Mouse (Mus musculus): ENCODE data around the gene Ackr3. TPM values are rescaled to one million over a fixed set of nuclear protein-coding genes. Genes with fewer than 3 reads are reported as not detected.

Gene Ackr3
- polyA plus RNA-seq, 1 experiment from 2014 or later: 16.7 TPM

DNA sequence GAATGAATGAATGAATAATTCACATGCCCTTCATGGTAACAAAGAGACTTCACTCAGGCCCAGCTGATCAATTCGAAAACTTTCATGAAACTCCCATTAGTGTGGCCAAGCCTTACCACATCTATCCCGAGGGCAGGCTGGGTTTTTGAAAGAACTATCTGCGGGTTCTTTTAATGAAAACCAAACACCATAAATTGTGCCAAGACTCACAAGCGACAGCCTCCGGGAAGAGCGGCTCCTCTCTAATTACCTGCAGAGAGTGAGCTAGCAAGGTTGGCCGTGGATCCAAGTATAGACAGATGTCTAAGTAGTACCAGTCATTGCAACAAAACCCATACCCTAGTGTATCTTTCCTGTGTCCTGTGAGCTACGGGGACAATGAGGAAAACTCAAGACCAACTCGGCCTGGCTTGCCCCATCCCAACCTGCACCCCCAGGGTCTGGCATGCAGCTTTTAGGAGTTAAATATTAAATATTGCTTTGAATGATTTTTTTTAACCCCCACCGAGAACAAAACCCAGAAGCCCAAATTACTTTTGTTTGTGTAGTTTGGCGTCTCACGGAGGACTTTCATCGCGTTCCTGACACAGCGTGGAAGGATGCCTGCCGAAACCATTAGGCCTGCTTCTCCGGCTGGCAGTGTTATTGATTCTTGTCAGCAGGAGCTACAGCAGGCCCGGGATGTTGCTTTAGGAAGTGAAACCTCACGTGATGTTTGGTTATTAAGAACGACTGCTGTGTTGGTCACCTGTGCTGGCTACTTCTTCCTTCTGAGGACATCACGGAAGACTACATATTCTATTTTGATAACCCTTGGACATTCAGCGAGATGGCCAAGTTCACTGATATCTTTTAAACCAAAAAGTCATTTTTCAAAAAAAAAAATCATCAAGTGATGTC, 28.1 kb downstream of the Ackr3 start:
- Histone ChIP-seq H3K9me3 (no peaks in the 10 kb centered on the region), H3K4me3 (no peak overlapping the region), H3K4me1 (replicated peaks) (peaks cover 78% of the 10 kb centered on the region), H3K9ac (0 out of 2 replicates have a peak overlapping the region, but pooled peaks have one; percentile 9), H3K4me2 (no peak overlapping the region), H3K27me3 (no peaks in the 10 kb centered on the region), H3K27ac (replicated peaks) (no peak overlapping the region), H3K36me3 (no peaks in the 10 kb centered on the region)
- ATAC-seq (ENCODE audit: low read depth): no peak
- 67% methylated on average over 22 of the region's 22 CpGs for WGBS

GRCm38 (mm10) chr1:90232491-90232885, 28.7 kb downstream of the Ackr3 start:
- Histone ChIP-seq H3K4me1 (replicated peaks) (peaks cover 71% of the 10 kb centered on the region), H3K4me2 (no peak overlapping the region), H3K27me3 (no peaks in the 10 kb centered on the region), H3K27ac (replicated peaks) (no peak overlapping the region), H3K9me3 (no peaks in the 10 kb centered on the region), H3K9ac (no peak overlapping the region), H3K4me3 (no peak overlapping the region), H3K36me3 (no peaks in the 10 kb centered on the region)
- no peak for ATAC-seq (ENCODE audit: low read depth)

DNA sequence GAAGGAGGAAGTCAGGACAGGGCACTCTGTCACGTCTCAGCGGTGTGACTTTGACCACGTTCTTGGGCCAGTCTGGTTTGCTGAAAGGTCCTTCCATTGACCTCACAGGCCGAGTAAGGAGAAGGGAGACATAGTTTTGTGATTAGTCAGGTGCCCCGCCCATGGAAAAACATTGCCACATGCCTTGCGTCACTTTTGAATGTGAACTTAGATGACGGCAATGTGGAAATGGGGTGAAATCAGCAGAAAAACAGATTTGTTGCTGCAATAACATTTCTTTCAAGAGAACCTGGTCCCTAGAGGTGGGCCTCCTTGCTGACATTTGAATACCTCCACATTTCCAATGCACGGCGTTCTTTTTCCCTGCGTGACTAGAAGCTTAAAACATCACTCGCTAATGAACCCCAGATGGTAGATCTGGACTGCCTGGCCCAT, 30.9 kb downstream of the Ackr3 start:
- WGBS: 78% methylated on average over 11 of the region's 11 CpGs
- Histone ChIP-seq H3K4me2 (no peak overlapping the region), H3K9ac (no peak overlapping the region), H3K9me3 (no peaks in the 10 kb centered on the region), H3K4me3 (no peak overlapping the region), H3K36me3 (no peaks in the 10 kb centered on the region), H3K4me1 (replicated peaks) (peaks cover 50% of the 10 kb centered on the region), H3K27me3 (no peaks in the 10 kb centered on the region), H3K27ac (replicated peaks) (no peak overlapping the region)
- ATAC-seq (ENCODE audit: low read depth): no peak

DNA sequence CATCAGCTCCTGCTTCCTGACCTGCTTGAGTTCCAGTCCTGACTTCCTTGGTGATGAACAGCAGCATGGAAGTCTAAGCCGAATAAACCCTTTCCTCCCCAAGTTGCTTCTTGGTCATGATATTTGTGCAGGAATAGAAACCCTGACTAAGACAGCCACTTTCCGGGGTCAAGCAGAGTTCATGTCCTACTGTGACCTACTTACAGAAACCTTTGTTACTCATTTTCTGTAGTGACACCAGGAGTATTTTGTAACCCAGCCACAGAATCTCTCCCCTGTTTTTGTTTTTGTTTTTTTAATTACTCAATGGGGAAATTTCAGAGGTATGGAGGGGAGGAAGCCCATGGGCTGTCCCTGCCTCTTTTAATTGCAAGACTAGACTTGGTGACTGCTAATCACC, 32.9 kb downstream of the Ackr3 start:
- H3K4me3 ChIP-seq: no peak overlapping the region
- no peak for ATAC-seq (ENCODE audit: low read depth)

DNA sequence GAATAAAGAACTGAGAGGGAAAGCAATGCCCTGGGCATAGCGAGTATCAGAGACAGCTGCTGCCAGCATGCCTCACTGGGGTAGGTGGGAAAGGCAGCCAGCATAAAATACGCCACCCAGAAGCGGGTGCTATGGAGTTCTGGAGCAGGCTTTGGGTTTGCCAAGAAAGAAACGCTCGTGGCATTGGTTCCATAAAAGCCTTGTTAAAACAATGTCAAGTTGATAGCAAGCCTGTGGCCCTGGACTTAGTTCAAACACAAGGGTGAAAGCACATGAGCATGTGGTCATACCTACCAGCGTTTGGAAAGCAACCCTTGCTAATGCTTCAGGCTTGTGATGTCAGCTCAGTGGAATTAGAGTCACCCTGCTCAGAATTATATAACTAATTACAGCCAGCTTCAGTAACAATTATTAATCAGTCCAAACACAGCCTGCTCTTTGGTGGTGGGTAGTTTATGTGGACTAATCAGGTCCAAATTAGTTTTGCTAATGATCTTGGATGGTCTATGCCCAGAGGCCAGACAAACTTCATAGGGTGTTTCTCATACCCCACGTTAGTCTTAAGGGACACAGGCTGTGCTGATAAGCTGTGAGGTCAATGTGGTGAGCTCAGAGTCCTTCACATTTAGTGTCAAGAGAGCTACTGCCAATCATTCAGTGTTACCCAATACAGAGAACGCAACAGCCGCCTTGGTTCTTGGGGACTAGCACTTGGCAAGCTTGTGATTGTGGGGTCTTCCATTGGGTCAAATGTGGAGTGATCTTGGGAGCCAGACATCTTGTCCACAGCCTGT, 34.5 kb downstream of the Ackr3 start:
- no peaks in the 10 kb centered on the region for H3K9me3 ChIP-seq
- no peak overlapping the region for H3K4me3 ChIP-seq
- H3K36me3 ChIP-seq: no peaks in the 10 kb centered on the region
- no peaks in the 10 kb centered on the region for H3K27me3 ChIP-seq
- H3K4me1 ChIP-seq (replicated peaks): peaks cover 17% of the 10 kb centered on the region
- 88% methylated on average over 9 of the region's 9 CpGs for WGBS
- H3K4me2 ChIP-seq: no peak overlapping the region
- ATAC-seq (ENCODE audit: low read depth): no peak
- no peak overlapping the region for H3K9ac ChIP-seq
- H3K27ac ChIP-seq (replicated peaks): no peak overlapping the region

More for the DNA sequence above, 32.9 kb downstream of the Ackr3 start:
- H3K27me3 ChIP-seq: no peaks in the 10 kb centered on the region
- peaks cover 34% of the 10 kb centered on the region for H3K4me1 ChIP-seq (replicated peaks)
- no peaks in the 10 kb centered on the region for H3K9me3 ChIP-seq
- H3K27ac ChIP-seq (replicated peaks): no peak overlapping the region
- no peak overlapping the region for H3K4me2 ChIP-seq
- H3K9ac ChIP-seq: no peak overlapping the region
- H3K36me3 ChIP-seq: no peaks in the 10 kb centered on the region
- WGBS: 86% methylated on average over 2 of the region's 2 CpGs

DNA sequence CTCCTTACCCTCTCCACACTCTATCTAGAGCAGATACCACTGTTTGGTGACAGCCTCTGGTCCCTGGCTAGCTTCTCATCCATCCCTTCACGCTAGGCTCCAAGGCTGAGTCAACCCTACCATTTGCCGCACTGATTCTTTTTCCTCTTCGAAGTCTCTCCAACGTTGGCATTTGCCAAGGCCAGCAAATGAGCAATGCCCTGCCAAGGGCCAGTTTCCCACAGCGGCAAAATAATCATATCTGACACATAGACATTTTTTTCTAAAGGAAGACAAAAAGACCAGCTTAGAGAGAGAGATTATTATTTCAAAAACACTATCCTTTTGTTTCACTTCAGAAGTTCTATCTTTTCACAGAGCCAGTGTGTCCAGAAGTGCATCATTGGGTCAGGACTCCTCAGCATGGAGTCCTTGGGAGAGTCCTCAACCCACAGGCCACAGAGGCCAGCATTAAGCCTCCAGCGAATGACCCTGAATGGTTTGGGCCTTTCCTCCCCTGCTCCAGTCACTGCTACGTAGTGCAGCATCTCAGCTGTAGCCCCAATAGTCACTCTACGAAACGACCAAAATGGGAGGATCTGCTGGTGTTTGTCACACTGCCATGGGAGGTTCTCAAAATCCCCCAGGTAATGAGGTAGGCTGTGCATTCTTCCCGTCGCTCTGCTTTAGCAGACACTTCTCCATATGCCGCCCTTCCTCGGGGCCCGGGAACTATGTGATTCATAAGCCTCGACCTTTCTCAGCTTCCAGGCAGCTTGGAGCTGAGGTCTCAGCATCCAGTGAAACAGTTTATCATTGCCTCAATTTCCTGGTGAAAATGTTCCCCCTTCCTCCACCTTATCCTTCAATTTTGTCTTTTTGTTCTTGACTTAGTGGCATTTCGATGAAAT, 35.8 kb downstream of the Ackr3 start:
- ATAC-seq (ENCODE audit: low read depth): no peak
- Histone ChIP-seq H3K4me1 (replicated peaks) (peaks cover 6% of the 10 kb centered on the region; the same call in 1 of the 2 replicates), H3K4me2 (no peak overlapping the region), H3K27ac (replicated peaks) (no peak overlapping the region), H3K27me3 (no peaks in the 10 kb centered on the region), H3K4me3 (no peak overlapping the region), H3K9me3 (no peaks in the 10 kb centered on the region), H3K36me3 (no peaks in the 10 kb centered on the region), H3K9ac (no peak overlapping the region)
- WGBS: 88% methylated on average over 16 of the region's 16 CpGs

- ATAC-seq (ENCODE audit: low read depth): no peak
- no peaks in the 10 kb centered on the region for H3K36me3 ChIP-seq
- no peak overlapping the region for H3K27ac ChIP-seq (replicated peaks)
- 0 out of 2 replicates have a peak, but pooled peaks cover under 1% of the 10 kb centered on the region for H3K4me1 ChIP-seq (replicated peaks)
- H3K9ac ChIP-seq: no peak overlapping the region
- no peak overlapping the region for H3K4me2 ChIP-seq
- H3K27me3 ChIP-seq: no peaks in the 10 kb centered on the region
- H3K9me3 ChIP-seq: no peaks in the 10 kb centered on the region
- WGBS: 94% methylated on average over 4 of the region's 4 CpGs
- no peak overlapping the region for H3K4me3 ChIP-seq
Measured at GRCm38 (mm10) chr1:90240287-90240686, 36.5 kb downstream of the Ackr3 start.

DNA sequence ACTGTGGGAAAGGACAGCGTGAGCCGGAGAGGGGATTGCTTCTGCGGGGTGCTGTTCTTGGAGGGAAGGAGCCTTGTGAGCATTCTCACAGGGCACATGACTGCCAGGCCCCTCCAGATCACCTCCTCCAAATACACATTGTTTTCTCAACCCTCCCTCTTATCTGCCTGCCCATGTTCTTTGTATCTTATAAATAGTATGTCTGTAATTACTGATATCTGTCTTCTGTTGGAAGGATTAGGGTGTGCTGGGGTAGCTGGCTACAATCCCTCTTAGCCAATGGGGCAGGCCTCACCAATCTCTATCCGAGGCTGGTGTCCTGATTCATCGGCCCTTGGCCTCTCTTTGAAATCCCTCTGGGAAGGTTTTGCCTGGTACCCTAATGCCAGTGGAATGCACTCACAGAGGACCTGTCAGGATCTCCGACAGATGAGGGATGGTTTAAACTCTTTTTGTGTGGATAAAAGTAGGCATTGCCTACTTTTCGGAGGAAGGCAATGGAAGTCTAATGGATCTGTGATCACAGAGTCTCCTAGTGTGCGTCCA, 38.7 kb downstream of the Ackr3 start:
- ATAC-seq (ENCODE audit: low read depth): no peak
- no peak overlapping the region for H3K4me3 ChIP-seq
- no peaks in the 10 kb centered on the region for H3K36me3 ChIP-seq
- H3K27ac ChIP-seq (replicated peaks): no peak overlapping the region
- H3K9me3 ChIP-seq: no peaks in the 10 kb centered on the region
- H3K27me3 ChIP-seq: no peaks in the 10 kb centered on the region
- H3K9ac ChIP-seq: no peak overlapping the region
- 83% methylated on average over 8 of the region's 8 CpGs for WGBS
- 0 out of 2 replicates have a peak, but pooled peaks cover 8% of the 10 kb centered on the region for H3K4me1 ChIP-seq (replicated peaks)
- H3K4me2 ChIP-seq: no peak overlapping the region

DNA sequence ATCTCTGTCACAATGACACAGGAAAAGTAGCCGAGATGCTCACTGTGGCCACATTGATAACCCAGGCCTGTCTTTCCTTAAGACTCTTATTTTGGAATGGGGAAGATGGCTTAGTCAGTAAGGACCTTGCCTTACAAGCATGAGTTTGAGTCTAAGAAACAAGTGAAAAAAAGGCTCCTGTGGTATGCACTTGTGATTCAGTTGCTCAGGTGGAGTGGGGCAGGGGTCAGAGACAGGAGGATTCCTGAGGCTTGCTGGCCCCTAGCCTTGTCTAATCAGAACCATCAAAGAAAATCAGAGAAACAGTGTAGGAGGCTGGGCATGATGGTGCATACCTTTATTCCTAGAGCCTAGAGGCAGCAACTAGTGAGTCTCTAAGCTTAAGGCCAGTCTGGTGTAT, 40.8 kb downstream of the Ackr3 start:
- no peak for ATAC-seq (ENCODE audit: low read depth)
- H3K4me3 ChIP-seq: no peak overlapping the region
- no peak overlapping the region for H3K27ac ChIP-seq (replicated peaks)
- H3K9me3 ChIP-seq: no peaks in the 10 kb centered on the region
- 88% methylated on average over 1 of the region's 1 CpGs for WGBS
- H3K4me2 ChIP-seq: no peak overlapping the region
- H3K4me1 ChIP-seq (replicated peaks): peaks cover 14% of the 10 kb centered on the region
- H3K27me3 ChIP-seq: no peaks in the 10 kb centered on the region
- no peaks in the 10 kb centered on the region for H3K36me3 ChIP-seq
- H3K9ac ChIP-seq: no peak overlapping the region

GRCm38 (mm10) chr1:90245533-90245932, 41.8 kb downstream of the Ackr3 start:
- H3K4me1 ChIP-seq (replicated peaks): peaks cover 21% of the 10 kb centered on the region
- no peak overlapping the region for H3K27ac ChIP-seq (replicated peaks)
- no peaks in the 10 kb centered on the region for H3K27me3 ChIP-seq
- H3K9me3 ChIP-seq: no peaks in the 10 kb centered on the region
- H3K36me3 ChIP-seq: no peaks in the 10 kb centered on the region
- 83% methylated on average over 7 of the region's 7 CpGs for WGBS
- ATAC-seq (ENCODE audit: low read depth): no peak
- no peak overlapping the region for H3K4me2 ChIP-seq
- H3K9ac ChIP-seq: no peak overlapping the region
- H3K4me3 ChIP-seq: no peak overlapping the region

DNA sequence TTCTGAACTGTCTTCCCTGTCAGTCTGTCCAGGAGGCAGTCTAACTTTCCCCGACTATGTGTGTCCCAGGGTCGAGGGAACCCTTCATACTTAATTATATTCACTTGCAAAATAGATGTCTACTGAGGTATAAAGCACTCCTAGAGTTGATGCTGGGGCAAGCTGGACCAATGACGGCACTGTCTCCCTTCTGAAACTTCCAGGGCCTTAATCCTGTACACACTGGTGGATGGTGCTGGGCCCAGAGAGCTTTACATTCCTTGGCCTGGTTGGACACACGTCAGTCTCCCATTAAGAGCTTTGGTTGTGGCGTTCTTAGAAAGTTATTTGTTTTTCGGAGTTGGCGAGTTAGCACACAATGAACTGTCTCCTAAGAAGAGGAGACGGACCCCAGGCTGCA, 42.3 kb downstream of the Ackr3 start:
- ATAC-seq (ENCODE audit: low read depth): no peak

More for the DNA sequence above, 42.3 kb downstream of the Ackr3 start:
- H3K4me3 ChIP-seq: no peak overlapping the region
- H3K4me2 ChIP-seq: no peak overlapping the region
- WGBS: 38% methylated on average over 8 of the region's 8 CpGs
- no peak overlapping the region for H3K9ac ChIP-seq
- H3K27me3 ChIP-seq: no peaks in the 10 kb centered on the region
- no peaks in the 10 kb centered on the region for H3K9me3 ChIP-seq
- no peaks in the 10 kb centered on the region for H3K36me3 ChIP-seq
- no peak overlapping the region for H3K27ac ChIP-seq (replicated peaks)
- peaks cover 24% of the 10 kb centered on the region for H3K4me1 ChIP-seq (replicated peaks)

All from neural tube, embryonic 13.5 days (tissue).